In the genomic region with DNA sequence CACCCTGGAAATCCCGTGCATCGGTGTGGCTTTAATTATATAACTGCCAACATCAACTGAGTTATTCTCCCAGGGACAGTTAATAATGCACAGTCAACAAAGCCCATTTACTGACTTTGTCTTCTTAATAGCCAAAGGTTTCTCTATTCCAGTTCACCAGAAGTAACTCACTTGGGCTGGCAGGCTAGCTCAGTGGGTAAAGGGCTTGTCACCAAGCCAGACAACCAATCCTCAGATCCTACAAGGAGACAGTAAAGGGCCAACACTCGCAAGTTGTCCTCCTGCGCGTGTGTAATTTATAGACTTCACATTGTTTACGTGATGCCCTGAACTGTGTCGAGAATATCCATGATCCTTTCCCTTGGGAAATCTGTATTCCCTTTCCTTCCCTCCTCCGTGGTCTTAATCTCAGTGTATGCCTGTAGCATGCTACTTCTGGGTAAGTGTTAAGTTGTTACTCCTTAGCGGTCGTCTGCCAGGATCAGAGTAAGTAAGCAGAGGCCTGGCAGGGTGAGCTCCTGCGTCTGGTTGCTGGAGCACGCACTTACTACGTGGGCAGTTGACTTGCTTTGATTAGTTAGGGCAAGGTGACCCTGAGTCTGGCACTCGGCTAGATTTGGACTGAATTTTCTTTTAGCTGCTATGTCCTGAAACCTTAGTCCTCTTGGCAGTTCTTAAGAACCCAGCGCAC, we compare ENCODE assay signal across 27 mouse cellular contexts.
DNase-seq lines count a peak whose midpoint lies in the region; ATAC-seq lines count a peak whose summit lies in the region.
"Had no signal": no experiment of that assay in that cellular context is flagged by ENCODE, and none has a peak within 500 bp of the region (broad histone marks: within the 10 kb centered on the region; RNA-seq: fewer than 3 reads in every experiment).

No protein-coding gene starts in this region.

- peak overlapping the region; percentile 70 for H3K27ac ChIP-seq in heart, embryonic 16.5 days (ENCODE audit: low read length)
- no peak overlapping the region for H3K27ac ChIP-seq in midbrain, embryonic 14.5 days (replicated peaks; ENCODE audit: low read depth, low read length)
- H3K27ac ChIP-seq: embryonic facial prominence, embryonic 13.5 days; forebrain, embryonic 13.5 days; hindbrain, embryonic 12.5 days; limb, embryonic 13.5 days; liver, embryonic 12.5 days; midbrain, embryonic 10.5 days; neural tube, embryonic 15.5 days had no signal

- no peak overlapping the region for H3K9ac ChIP-seq in heart, embryonic 16.5 days (ENCODE audit: low read length)
- H3K9ac ChIP-seq in midbrain, embryonic 14.5 days (replicated peaks; ENCODE audit: low read length) = no peak overlapping the region
- H3K9ac ChIP-seq: embryonic facial prominence, embryonic 13.5 days; forebrain, embryonic 13.5 days; hindbrain, embryonic 12.5 days; limb, embryonic 13.5 days; liver, embryonic 12.5 days; neural tube, embryonic 15.5 days had no signal

- 73% methylated on average over 15 of the region's 15 CpGs for WGBS in heart, embryonic 16.5 days
- WGBS in midbrain, embryonic 14.5 days = 93% methylated on average over 15 of the region's 15 CpGs

- no peaks in the 10 kb centered on the region for H3K27me3 ChIP-seq in heart, embryonic 16.5 days (ENCODE audit: control insufficient read depth, insufficient read depth, low read length)
- H3K27me3 ChIP-seq in midbrain, embryonic 14.5 days (ENCODE audit: control insufficient read depth, insufficient read depth, low read length) = no peaks in the 10 kb centered on the region
- H3K27me3 ChIP-seq: embryonic facial prominence, embryonic 13.5 days; forebrain, embryonic 13.5 days; hindbrain, embryonic 12.5 days; limb, embryonic 13.5 days; liver, embryonic 12.5 days; neural tube, embryonic 15.5 days had no signal

- 0 out of 2 replicates have a peak, but pooled peaks have one; percentile 8 for ATAC-seq in heart, embryonic 16.5 days (replicated peaks; ENCODE audit: extremely low read depth, insufficient read depth, low FRiP score)
- no peak for ATAC-seq in midbrain, embryonic 14.5 days (ENCODE audit: low FRiP score, low TSS enrichment)
- ATAC-seq: forebrain, embryonic 13.5 days; liver, embryonic 12.5 days had no signal

- H3K4me3 ChIP-seq in heart, embryonic 16.5 days (ENCODE audit: low read length) = no peak overlapping the region
- H3K4me3 ChIP-seq in midbrain, embryonic 14.5 days (replicated peaks; ENCODE audit: low read depth, low read length) = no peak overlapping the region
- H3K4me3 ChIP-seq: embryonic facial prominence, embryonic 13.5 days; erythroblast, embryonic 14.5 days; forebrain, embryonic 13.5 days; hindbrain, embryonic 12.5 days; limb, embryonic 13.5 days; liver, embryonic 12.5 days; midbrain, embryonic 10.5 days; neural tube, embryonic 15.5 days had no signal

- H3K36me3 ChIP-seq in heart, embryonic 16.5 days (ENCODE audit: control insufficient read depth, insufficient read depth) = peaks cover 38% of the 10 kb centered on the region
- peaks cover 54% of the 10 kb centered on the region for H3K36me3 ChIP-seq in midbrain, embryonic 14.5 days (ENCODE audit: control insufficient read depth, insufficient read depth, low read length)

- no peaks in the 10 kb centered on the region for H3K9me3 ChIP-seq in heart, embryonic 16.5 days (replicated peaks; ENCODE audit: control insufficient read depth, low read length)
- H3K9me3 ChIP-seq in midbrain, embryonic 14.5 days (ENCODE audit: control insufficient read depth, low read length) = no peaks in the 10 kb centered on the region
- H3K9me3 ChIP-seq: embryonic facial prominence, embryonic 13.5 days; forebrain, embryonic 13.5 days; hindbrain, embryonic 12.5 days; limb, embryonic 13.5 days; liver, embryonic 12.5 days; midbrain, embryonic 10.5 days; neural tube, embryonic 15.5 days had no signal

- intact Hi-C loops in heart, postnatal 36 days (cut with DNase I) = no loop called here

- peak; percentile 89 for DNase-seq in heart, adult 11 months
- DNase-seq in heart, postnatal 36 days = no peak
- no peak for DNase-seq in heart, adult 9 months (ENCODE audit: low spot score in 2 of 2)
- DNase-seq in ovary, postnatal 36 days (ENCODE audit: low spot score) = peak; percentile 43
- DNase-seq in ovary, postnatal 14 days (ENCODE audit: low spot score) = no peak
- peak; percentile 75 for DNase-seq in skeletal muscle tissue, adult 2 months (ENCODE audit: low read depth, low spot score)
- no peak for DNase-seq in midbrain, embryonic 14.5 days
- DNase-seq: adrenal gland, postnatal 10 days; cerebellum, adult 8-10 months; cerebellum, postnatal 36 days; embryo, embryonic 11 days; kidney, adult 18-20 months; layer of hippocampus, adult 9-11 months; lung, adult 18-20 months; lung, postnatal 10 days; retina, postnatal 1 day; right cerebral cortex, postnatal 25 days; thymus, postnatal 25 days had no signal

- H3K4me1 ChIP-seq in heart, embryonic 16.5 days (ENCODE audit: control insufficient read depth, insufficient read depth, low read length) = peaks cover 14% of the 10 kb centered on the region
- no peaks in the 10 kb centered on the region for H3K4me1 ChIP-seq in midbrain, embryonic 14.5 days (ENCODE audit: control insufficient read depth, insufficient read depth, low read length)
- H3K4me1 ChIP-seq: embryonic facial prominence, embryonic 13.5 days; forebrain, embryonic 13.5 days; hindbrain, embryonic 12.5 days; limb, embryonic 13.5 days; midbrain, embryonic 10.5 days; neural tube, embryonic 15.5 days had no signal

- no peak overlapping the region for H3K4me2 ChIP-seq in heart, embryonic 16.5 days (ENCODE audit: low read depth, low read length)
- H3K4me2 ChIP-seq in midbrain, embryonic 14.5 days (ENCODE audit: low read length) = no peak overlapping the region
- H3K4me2 ChIP-seq: embryonic facial prominence, embryonic 13.5 days; forebrain, embryonic 13.5 days; hindbrain, embryonic 12.5 days; limb, embryonic 13.5 days; liver, embryonic 12.5 days; neural tube, embryonic 15.5 days had no signal

Comparison
In these comparisons a context has a peak if more than half of its experiments do, and no peak if none do; other contexts are left out.
1. DNase-seq: peak in heart, adult 11 months (single experiment), ovary, postnatal 36 days (single experiment) and skeletal muscle tissue, adult 2 months (single experiment); none in heart, postnatal 36 days (0 of 2), heart, adult 9 months (0 of 2), ovary, postnatal 14 days (single experiment) and midbrain, embryonic 14.5 days (single experiment).